Mouse (Mus musculus) frontal cortex, postnatal 14 days (tissue): Measurements from ENCODE around the gene Nin.

Experiments used
- DNase-seq, 2 experiments: peaks; one replicate each; pipeline ENCODE4 v3.0.0; 2022; ENCODE audit warnings: low spot score in 2 of 2

Nin gene

GRCm38 (mm10) chr12:70119552-70119951 lies 6.0 kb upstream of the Nin start:
- no peak for DNase-seq

DNA sequence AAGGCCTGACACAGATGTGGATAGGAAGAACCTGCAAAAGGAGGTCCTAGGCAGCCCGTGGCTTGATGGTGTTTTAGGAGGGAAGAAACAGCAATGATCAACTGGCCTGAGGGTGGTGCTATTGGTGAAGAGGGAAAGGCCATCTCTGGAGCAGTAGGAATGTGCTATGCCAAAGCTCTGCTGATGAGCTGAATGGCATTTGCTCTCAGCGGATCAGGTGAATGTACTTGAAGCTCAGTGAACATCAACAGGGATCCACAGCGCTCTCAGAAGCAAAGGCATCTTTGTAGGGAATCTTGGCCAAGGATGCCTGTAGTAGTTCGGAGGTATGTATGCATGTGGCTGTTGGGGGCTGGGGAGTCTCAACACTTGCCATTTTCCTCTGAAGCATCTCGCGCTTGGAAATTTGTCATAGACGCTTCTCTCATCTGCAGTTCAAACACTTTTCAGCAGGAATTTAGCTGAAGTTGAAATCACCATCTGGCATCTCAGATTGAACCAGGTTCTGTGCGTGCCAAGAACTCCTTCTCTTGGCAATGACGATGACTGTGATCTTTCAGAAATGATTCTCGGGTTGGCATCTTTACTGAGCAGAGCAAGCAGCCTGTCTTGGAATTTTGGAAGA lies 5.3 kb upstream of the Nin start:
- DNase-seq: peak; percentile 42 to 44

GRCm38 (mm10) chr12:70117146-70117545 lies 3.6 kb upstream of the Nin start:
- DNase-seq: no peak

DNA sequence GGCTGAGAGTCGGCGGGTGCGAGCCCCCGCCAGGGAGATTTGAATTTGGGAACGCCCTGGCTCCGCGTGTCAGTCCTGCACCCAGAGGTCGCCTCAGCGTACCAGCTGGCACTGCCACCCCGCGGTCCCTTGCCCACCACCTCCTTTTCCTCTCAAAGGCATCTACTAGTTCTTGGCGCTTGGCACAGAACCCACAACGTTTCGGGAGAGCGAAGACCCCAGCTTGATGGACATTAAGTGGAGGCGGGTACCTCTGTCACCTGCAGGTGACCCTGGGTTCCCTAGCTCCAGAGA lies 1.5 kb downstream of the Nin start:
- DNase-seq: peak in 1 of 2 experiments; percentile 35

DNA sequence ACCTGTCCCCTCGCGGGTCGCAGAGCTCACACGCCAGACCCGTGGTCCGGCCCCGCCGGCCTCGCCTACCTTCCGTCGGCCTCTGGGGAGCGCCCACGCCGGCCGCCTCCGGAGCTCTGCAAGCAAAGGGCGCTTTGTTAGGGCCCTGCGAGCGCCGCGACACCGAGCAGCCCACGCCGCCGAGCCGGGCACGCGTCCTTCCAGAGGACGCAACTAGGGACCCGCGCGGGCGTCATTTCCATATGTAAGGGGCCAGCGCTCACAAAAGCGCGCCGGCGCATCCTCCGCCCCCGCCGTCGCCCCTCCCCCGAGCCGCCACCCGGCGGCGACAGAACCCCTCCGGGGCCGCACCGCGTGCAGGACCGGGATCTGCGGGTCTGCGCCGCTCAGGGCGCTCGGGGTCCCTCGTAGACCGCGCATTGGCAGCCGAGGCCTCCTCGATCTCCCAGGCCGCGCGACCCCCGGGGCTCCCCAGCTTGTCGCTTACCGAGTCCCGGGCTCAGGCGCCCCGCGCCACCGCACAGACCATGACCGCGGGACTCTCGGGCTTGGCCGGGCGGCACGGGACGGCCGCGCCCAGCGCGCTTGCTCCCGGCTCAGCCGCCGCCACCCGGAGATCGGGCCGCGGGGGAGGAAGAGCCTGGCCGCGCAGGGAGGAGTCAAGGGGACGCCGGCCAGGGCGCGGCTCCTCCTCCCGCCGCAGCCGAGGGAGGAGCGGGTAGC lies 2.0 kb downstream of the Nin start:
- DNase-seq: peak; percentile 41 to 64

DNA sequence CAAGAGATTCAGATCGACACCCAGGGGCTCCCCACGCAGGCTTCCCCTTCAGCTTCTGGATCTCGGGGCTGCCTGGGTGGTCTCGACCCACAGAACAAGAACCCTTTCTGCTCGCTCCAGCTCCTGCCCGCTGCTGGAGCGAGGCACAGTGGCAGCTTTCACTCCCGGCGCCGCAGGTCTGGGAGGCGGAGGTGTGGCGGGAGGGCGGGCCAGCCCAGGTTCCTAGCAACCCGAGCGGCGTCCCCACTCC lies 2.5 kb downstream of the Nin start:
- no peak for DNase-seq

- peak; percentile 44 to 45 for DNase-seq
Measured at GRCm38 (mm10) chr12:70110375-70111116, 3.0 kb downstream of the Nin start.

GRCm38 (mm10) chr12:70109921-70110320 lies 3.6 kb downstream of the Nin start:
- DNase-seq: no peak

DNA sequence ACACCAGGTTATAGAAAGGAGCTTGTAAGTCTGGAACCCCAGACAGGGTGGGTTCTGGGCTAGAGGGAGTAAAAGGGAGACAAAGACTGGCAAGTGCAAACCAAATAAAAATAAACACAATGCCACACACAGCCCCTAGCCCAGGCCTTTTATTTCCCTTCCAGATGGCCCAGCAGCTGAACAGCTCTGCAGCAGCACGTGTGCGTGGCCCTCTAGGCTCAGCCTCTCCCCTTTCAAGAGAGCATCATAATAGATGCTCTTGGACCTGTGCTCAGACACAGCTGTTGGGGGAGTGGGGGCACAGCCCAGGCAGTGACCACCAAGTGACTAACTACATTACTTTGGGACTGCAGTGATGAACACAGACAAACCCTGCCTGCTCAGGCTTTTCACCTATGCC lies 5.4 kb downstream of the Nin start:
- no peak for DNase-seq

GRCm38 (mm10) chr12:70106508-70106907 lies 7.0 kb downstream of the Nin start:
- DNase-seq: no peak

- no peak for DNase-seq
Measured at GRCm38 (mm10) chr12:70105885-70106284, 7.6 kb downstream of the Nin start.

DNA sequence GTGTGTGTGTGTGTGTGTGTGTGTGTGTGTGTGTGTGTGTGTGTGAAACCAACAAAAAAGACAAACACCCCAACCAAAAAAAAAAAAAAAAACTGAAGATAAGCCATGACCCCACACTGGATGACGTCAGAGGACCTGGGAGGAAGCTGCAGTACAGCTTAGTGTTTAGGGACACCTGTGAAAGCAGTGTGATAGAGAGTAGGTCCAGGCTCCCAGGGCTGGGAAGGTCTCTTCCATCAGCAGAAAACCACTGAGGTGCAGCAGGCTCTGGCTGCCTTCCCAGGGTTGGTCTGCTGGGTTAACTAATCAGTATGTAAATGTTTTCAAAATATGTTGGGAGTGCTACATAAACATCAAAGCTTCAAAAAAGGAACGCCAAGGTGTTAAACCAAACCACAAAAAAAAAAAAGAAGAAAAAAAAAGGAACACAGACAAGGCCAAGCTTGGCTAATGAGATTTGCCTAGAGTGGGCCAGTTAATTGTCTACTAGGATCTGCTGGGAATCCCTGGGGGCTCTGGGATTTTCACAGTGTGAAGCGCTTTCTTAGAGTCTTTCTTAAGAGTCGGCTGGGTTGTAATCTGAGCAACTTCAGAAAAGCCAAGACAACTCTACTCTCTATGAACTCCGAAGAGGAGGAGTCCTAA lies 8.6 kb downstream of the Nin start:
- DNase-seq: no peak

DNA sequence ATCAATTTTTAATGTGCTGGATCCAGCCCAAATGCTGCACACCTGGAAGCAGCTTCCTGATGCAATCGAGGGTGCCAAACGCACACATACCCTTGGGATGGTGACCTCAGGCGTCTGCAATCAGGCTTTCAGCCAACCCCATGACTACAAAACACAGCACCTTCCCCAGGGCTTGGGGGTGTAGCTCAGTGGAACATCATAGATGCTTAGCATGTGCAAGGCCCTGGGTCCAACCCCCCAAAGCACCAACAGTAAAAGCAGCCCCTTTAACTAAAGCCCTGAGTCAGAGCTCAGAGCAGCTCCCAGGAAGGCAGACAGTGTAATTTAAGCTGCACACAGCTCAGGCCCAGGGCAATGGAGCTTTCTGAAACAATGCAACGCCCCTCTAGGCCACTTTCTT lies 9.3 kb downstream of the Nin start:
- no peak for DNase-seq

GRCm38 (mm10) chr12:70103257-70103656 lies 10.3 kb downstream of the Nin start:
- DNase-seq: no peak

- DNase-seq: no peak
Measured at GRCm38 (mm10) chr12:70102426-70102825, 11.1 kb downstream of the Nin start.

GRCm38 (mm10) chr12:70101823-70102222 lies 11.7 kb downstream of the Nin start:
- DNase-seq: no peak

DNA sequence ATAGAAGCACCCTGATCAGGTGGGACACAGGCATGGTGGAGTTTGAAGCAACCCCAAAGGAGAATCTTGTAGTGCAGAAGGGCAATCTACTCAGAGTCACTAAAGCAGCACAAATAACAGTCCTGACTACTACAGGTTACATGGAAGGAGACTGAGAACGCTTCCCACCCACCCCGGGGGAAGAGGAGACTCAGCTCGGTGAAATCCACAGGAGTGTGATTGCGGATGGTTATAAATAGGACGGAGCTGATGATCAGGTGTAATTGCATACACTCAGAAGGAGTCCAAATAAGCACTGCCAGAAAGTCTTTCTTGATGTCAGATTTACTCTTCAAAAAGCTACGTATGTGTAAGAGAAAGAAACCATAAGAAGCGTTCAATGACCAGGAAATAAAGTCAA lies 15.6 kb downstream of the Nin start:
- DNase-seq: no peak

- no peak for DNase-seq
Measured at GRCm38 (mm10) chr12:70097316-70097715, 16.2 kb downstream of the Nin start.

- DNase-seq: no peak
Measured at GRCm38 (mm10) chr12:70093266-70093893, 20.1 kb downstream of the Nin start.

- DNase-seq: no peak
Measured at GRCm38 (mm10) chr12:70088297-70088696, 25.2 kb downstream of the Nin start.

DNA sequence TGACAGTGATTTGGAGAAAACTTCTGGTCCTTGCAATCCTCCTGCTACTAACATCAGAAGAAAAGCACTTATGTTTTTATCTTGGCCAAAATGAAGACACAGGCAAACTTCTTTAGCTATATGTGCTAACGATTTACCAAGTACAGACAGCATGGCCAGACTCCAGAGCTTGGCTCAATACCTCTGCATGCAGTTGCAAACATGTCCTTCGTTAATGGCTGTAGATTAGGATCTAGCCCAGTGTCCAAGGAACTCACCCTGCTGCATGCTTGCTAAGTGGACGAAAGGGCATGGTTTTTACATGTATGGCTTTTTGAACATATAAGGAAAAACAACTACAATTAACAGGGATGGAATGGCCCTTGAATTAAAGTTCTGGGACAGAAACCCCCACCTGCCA lies 28.2 kb downstream of the Nin start:
- DNase-seq: no peak

- no peak for DNase-seq
Measured at GRCm38 (mm10) chr12:70084198-70084597, 29.3 kb downstream of the Nin start.

GRCm38 (mm10) chr12:70083737-70084136 lies 29.8 kb downstream of the Nin start:
- DNase-seq: no peak
